Mouse (Mus musculus) neural tube, postnatal 0 days (tissue): ENCODE results near the gene Trp53rka. TPM values are rescaled to one million over a fixed set of nuclear protein-coding genes. Genes with fewer than 3 reads are reported as not detected.

Experiments
- polyA plus RNA-seq: library from polyadenylated mRNA; unstranded; fragments of >200 nt; fragmentation: Nextera tagmentation; extraction: Ambion mirVana; gene quantifications from 2 replicates; pipeline ENCODE4 v1.2.1, GENCODE M21; 2015

Trp53rka gene
- 32.4 and 34.9 TPM in 2 replicates for polyA plus RNA-seq

DNA sequence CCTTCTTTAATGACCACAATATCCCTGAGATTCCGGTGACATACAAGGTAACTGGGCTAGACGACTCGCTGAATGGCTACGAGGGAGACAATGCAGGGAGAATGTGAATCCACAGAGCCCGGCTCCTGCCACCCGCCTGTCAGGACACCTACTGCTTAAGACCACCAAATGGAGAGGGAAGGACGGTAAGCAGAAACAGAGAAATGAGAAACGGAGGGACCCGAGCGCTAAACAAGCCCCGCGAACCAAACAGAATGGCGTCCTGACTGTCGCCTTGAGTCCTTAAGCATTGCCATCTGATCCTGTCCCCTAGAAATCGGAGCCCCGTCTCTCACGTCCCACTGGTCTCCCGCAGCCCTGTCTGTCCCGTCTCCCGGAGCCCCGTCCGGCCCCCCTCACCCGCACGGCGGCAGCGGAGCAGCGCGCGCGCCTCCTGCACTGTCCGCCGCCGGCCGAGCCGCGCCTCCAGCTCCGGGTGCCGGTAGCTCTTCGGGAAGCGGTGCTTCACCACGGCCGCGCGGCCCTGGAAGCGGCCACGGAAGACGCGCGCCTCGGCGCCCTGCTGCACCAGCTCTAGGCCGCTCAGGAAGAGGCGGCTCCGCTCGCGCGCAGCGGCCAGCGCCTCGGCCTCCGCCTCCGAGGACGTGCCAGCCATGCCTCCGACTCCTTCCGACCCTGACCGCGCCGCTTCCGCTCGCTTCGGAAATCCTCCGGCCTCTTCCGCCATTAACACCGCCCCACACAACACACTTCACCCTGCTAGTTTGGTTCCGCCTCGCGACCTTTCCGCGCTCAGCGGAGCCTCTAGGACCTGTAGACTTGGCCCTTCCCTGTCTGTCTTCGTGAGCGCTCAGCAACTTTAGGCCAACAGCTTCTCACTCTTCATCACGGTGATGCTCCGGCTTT is at the start of gene Trp53rka:
Gene Trp53rka (minus strand): TSS at position 677 of the 906 bp plus-strand sequence.

DNA sequence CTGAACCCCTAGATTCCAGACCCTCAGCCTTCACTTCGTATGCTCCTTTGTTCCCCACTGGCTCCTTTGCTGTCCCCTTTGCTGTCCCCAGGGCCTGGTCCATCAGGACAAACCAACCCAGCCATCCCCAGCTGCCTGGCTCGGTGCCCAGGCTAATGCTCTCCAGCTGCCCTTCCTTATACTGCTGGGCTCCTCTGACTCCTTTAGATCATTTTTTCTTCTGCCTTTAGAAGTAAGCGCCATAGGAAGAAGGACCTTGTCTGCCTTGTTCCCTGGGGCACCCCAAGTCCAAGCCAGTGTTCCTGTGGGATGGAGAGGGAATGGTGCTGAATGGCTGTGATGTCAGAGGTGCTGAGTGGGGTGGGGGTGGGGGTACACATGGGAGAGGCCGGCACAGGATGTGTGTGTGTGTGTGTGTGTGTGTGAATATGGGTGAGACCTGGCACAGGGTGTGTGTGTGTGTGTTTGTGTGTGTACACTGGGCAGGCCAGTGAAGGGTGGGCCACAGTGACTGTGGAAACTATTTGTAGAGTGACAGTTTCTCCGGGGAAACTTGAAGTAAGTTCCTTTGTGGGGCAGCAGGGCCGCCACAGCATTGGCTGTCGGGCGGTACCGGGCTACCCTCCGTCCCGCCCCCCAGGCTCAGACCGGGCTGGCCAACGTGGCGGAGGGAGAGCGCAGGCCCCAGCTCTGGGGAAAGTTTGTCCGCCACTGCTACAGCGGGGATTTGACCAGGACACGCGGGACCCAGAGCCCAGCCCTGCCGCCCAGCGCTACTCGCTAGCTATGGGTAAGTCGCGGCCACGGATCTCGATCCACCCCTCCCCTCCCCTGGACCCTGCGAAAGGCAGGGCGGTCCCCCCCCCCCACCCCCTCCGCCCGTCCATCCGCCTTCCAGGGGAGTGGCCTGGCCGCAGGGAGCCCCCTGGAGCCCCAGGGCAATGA is 10.4 kb upstream of the Trp53rka start, which contains the start of gene Slc2a10:
Gene Slc2a10 (plus strand): TSS at position 529 of the 945 bp plus-strand sequence.

DNA sequence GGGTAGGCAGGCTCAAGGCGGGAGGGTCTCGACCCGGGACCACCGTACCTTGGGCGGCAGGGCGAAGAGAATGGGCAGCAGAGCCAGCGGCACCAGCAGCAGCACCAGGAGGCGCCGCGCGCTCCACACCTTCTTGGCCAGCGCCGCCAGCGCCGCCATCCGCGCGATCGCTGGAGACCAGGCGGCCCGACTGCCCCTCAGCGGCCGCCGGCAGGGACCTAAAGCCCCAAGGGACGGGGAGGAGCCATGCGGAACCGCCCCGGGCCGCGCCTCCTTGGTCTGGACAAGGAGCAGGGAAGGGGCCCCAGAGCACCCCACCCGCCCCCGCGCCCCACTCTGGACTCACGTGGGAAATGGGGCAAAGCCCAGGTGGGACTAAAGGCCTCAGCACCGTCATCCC is 20.1 kb downstream of the Trp53rka start, which contains the start of gene Slc13a3:
Gene Slc13a3 (minus strand): TSS at position 228 of the 400 bp plus-strand sequence.

Other genes with a start within 250 kb of the Trp53rka start
- 61.4 and 65.8 TPM in 2 replicates for gene Slc35c2, start 205.5 kb downstream of the Trp53rka start, polyA plus RNA-seq
- 59.7 and 71.2 TPM in 2 replicates for gene Elmo2, start 166.8 kb downstream of the Trp53rka start, polyA plus RNA-seq
- gene Zfp663, start 124.6 kb downstream of the Trp53rka start, polyA plus RNA-seq = 0.88 and 1.8 TPM in 2 replicates
- gene Zfp334, start 105.1 kb downstream of the Trp53rka start, polyA plus RNA-seq = 4.7 and 5.1 TPM in 2 replicates
- gene Ocstamp, start 92.9 kb downstream of the Trp53rka start, polyA plus RNA-seq = 0.06 and 0.14 TPM in 2 replicates
- 8.6 and 12.8 TPM in 2 replicates for gene Slc13a3, start 20.1 kb downstream of the Trp53rka start, polyA plus RNA-seq
- 2.4 and 3.1 TPM in 2 replicates for gene Slc2a10, start 10.5 kb upstream of the Trp53rka start, polyA plus RNA-seq
- 9.3 and 10.0 TPM in 2 replicates for gene Eya2, start 101.7 kb upstream of the Trp53rka start, polyA plus RNA-seq